Mouse (Mus musculus): ENCODE data around the gene Crocc2. TPM values are rescaled to one million over a fixed set of nuclear protein-coding genes. Genes with fewer than 3 reads are reported as not detected.
A peak's percentile ranks its signal among the peaks of the same experiment; 100 is the strongest.
"Not testable (repeated sequence)": the region's sequence is repeated elsewhere in the genome, so short reads cannot be mapped to it uniquely, and the experiment has no call there.

Gene Crocc2
- total RNA-seq, 2 experiments from 2014 or later: 0.19 to 0.37 TPM

GRCm38 (mm10) chr1:93161350-93161749 lies 7.2 kb upstream of the Crocc2 start:
- intact Hi-C loops (cut with DNase I): no loop called here
- DNase-seq: no peak

- intact Hi-C loops (cut with DNase I): no loop called here
- DNase-seq: no peak
Observed at GRCm38 (mm10) chr1:93161921-93162320, 6.6 kb upstream of the Crocc2 start.

GRCm38 (mm10) chr1:93162588-93162987 lies 5.9 kb upstream of the Crocc2 start:
- DNase-seq: no peak
- intact Hi-C loops (cut with DNase I): no loop called here

GRCm38 (mm10) chr1:93165447-93165846 lies 3.1 kb upstream of the Crocc2 start:
- DNase-seq: no peak
- intact Hi-C loops (cut with DNase I): no loop called here

- intact Hi-C loops (cut with DNase I): no loop called here
- DNase-seq: no peak
Observed at GRCm38 (mm10) chr1:93166346-93167079, 2.0 kb upstream of the Crocc2 start.

GRCm38 (mm10) chr1:93173665-93174064 lies 5.1 kb downstream of the Crocc2 start:
- no peak for DNase-seq
- intact Hi-C loops (cut with DNase I): loop anchor here (1.0 to 10.0 kb wide), 4 partner anchors 63 to 329 kb away; partner anchors contain the start of gene Mterf4

GRCm38 (mm10) chr1:93174399-93174798 lies 5.9 kb downstream of the Crocc2 start:
- intact Hi-C loops (cut with DNase I): loop anchor here (1.0 to 10.0 kb wide), 4 partner anchors 62 to 328 kb away; partner anchors contain the start of gene Mterf4
- peak; percentile 83 to 90 for DNase-seq

- intact Hi-C loops (cut with DNase I): loop anchor here (2.0 to 10.0 kb wide), 2 partner anchors 61 to 129 kb away; partner anchors contain the start of gene Mterf4
- DNase-seq: no peak
Observed at GRCm38 (mm10) chr1:93175849-93176248, 7.3 kb downstream of the Crocc2 start.

GRCm38 (mm10) chr1:93176525-93177332 lies 8.2 kb downstream of the Crocc2 start:
- intact Hi-C loops (cut with DNase I): loop anchor here (10.0 kb wide), 1 partner anchor 128 kb away; the partner anchor contains the start of gene Mterf4
- peak; percentile 76 to 81 for DNase-seq

- intact Hi-C loops (cut with DNase I): no loop called here
- DNase-seq: no peak
Observed at GRCm38 (mm10) chr1:93182281-93182680, 13.8 kb downstream of the Crocc2 start.

GRCm38 (mm10) chr1:93184071-93184828 lies 15.7 kb downstream of the Crocc2 start:
- intact Hi-C loops (cut with DNase I): no loop called here
- peak; percentile 23 to 50 for DNase-seq

- intact Hi-C loops (cut with DNase I): no loop called here
Observed at GRCm38 (mm10) chr1:93190726-93191305, 22.3 kb downstream of the Crocc2 start.

GRCm38 (mm10) chr1:93194961-93195360 lies 26.4 kb downstream of the Crocc2 start:
- intact Hi-C loops (cut with DNase I): no loop called here
- no peak for DNase-seq

More at GRCm38 (mm10) chr1:93190726-93191305, 22.3 kb downstream of the Crocc2 start:
- no peak for DNase-seq

- DNase-seq; intact Hi-C loops (cut with DNase I): not testable (repeated sequence)
Observed at GRCm38 (mm10) chr1:93197454-93197853, 28.9 kb downstream of the Crocc2 start.

GRCm38 (mm10) chr1:93197916-93198315 lies 29.4 kb downstream of the Crocc2 start:
- no peak for DNase-seq

GRCm38 (mm10) chr1:93206277-93206970 lies 37.9 kb downstream of the Crocc2 start:
- intact Hi-C loops (cut with DNase I): no loop called here
- no peak for DNase-seq

More at GRCm38 (mm10) chr1:93197916-93198315, 29.4 kb downstream of the Crocc2 start:
- intact Hi-C loops (cut with DNase I): no loop called here

GRCm38 (mm10) chr1:93207536-93208064 lies 39.1 kb downstream of the Crocc2 start:
- intact Hi-C loops (cut with DNase I): no loop called here

GRCm38 (mm10) chr1:93210213-93210641 lies 41.7 kb downstream of the Crocc2 start:
- peak; percentile 83 to 87 for DNase-seq
- intact Hi-C loops (cut with DNase I): loop anchor here (2.0 kb wide), 1 partner anchor 31 kb away; no protein-coding TSS in a partner anchor

More at GRCm38 (mm10) chr1:93207536-93208064, 39.1 kb downstream of the Crocc2 start:
- DNase-seq: no peak

- intact Hi-C loops (cut with DNase I): loop anchor here (2.0 kb wide), 1 partner anchor 32 kb away; no protein-coding TSS in a partner anchor
- DNase-seq: no peak
Observed at GRCm38 (mm10) chr1:93211019-93211418, 42.5 kb downstream of the Crocc2 start.
